Mouse (Mus musculus) NIH3T3 (cell line): ENCODE results near the gene Anapc4.
A peak's percentile ranks its signal among the peaks of the same experiment; 100 is the strongest.

Experiments
- DNase-seq: peaks from one replicate; pipeline ENCODE4 v3.0.0-alpha.2; 2012; ENCODE audit warnings: low read depth

The Anapc4 gene

GRCm38 (mm10) chr5:52833761-52834274, at the start of gene Anapc4:
Anapc4 (plus strand) TSS chr5:52834012.
- DNase-seq, result peak; percentile 99

- DNase-seq, result peak; percentile 41
Measured at GRCm38 (mm10) chr5:52786556-52787322, 47.1 kb upstream of the Anapc4 start.

GRCm38 (mm10) chr5:52793230-52793629, 40.6 kb upstream of the Anapc4 start:
- DNase-seq, result no peak

- peak; percentile 63 for DNase-seq
Measured at GRCm38 (mm10) chr5:52794109-52794508, 39.7 kb upstream of the Anapc4 start.

- DNase-seq, result no peak
Measured at GRCm38 (mm10) chr5:52799274-52799985, 34.4 kb upstream of the Anapc4 start.

- no peak for DNase-seq
Measured at GRCm38 (mm10) chr5:52805801-52806200, 28.0 kb upstream of the Anapc4 start.

- no peak for DNase-seq
Measured at GRCm38 (mm10) chr5:52806349-52806748, 27.5 kb upstream of the Anapc4 start.

- DNase-seq, result no peak
Measured at GRCm38 (mm10) chr5:52807030-52807429, 26.8 kb upstream of the Anapc4 start.

- DNase-seq, result no peak
Measured at GRCm38 (mm10) chr5:52810446-52810845, 23.4 kb upstream of the Anapc4 start.

GRCm38 (mm10) chr5:52811056-52811455, 22.8 kb upstream of the Anapc4 start:
- no peak for DNase-seq

- no peak for DNase-seq
Measured at GRCm38 (mm10) chr5:52812456-52812855, 21.4 kb upstream of the Anapc4 start.

GRCm38 (mm10) chr5:52813312-52813711, 20.5 kb upstream of the Anapc4 start:
- no peak for DNase-seq

GRCm38 (mm10) chr5:52818676-52819075, 15.1 kb upstream of the Anapc4 start:
- no peak for DNase-seq

GRCm38 (mm10) chr5:52821691-52822090, 12.1 kb upstream of the Anapc4 start:
- peak; percentile 85 for DNase-seq

- no peak for DNase-seq
Measured at GRCm38 (mm10) chr5:52827923-52828322, 5.9 kb upstream of the Anapc4 start.

- peak; percentile 64 for DNase-seq
Measured at GRCm38 (mm10) chr5:52833005-52833404, 807 bp upstream of the Anapc4 start.

- DNase-seq, result peak; percentile 50
Measured at GRCm38 (mm10) chr5:52834386-52834785, 574 bp downstream of the Anapc4 start.

GRCm38 (mm10) chr5:52844319-52844718, 10.5 kb downstream of the Anapc4 start:
- DNase-seq, result no peak

- no peak for DNase-seq
Measured at GRCm38 (mm10) chr5:52855727-52856126, 21.9 kb downstream of the Anapc4 start.

GRCm38 (mm10) chr5:52864446-52864845, 30.6 kb downstream of the Anapc4 start:
- DNase-seq, result no peak

GRCm38 (mm10) chr5:52865825-52866224, 32.0 kb downstream of the Anapc4 start:
- DNase-seq, result peak; percentile 59

GRCm38 (mm10) chr5:52866361-52867155, 32.7 kb downstream of the Anapc4 start:
- DNase-seq, result no peak
